Mouse (Mus musculus) liver, adult 2 months (tissue): ENCODE data around the gene Anxa4.

ENCODE experiments used
- CTCF ChIP-seq: fragments of 200-500 bp; IDR thresholded peaks from 2 replicates; pipeline ENCODE4 v1.5.1; 2011; ENCODE audit warnings: low read depth, low read length, control low read depth
- POLR2A ChIP-seq: fragments of 200-500 bp; IDR thresholded peaks from 2 replicates; pipeline ENCODE4 v1.6.1; 2011; ENCODE audit warnings: low read length, control low read depth; ENCODE audit not compliant: insufficient read depth; ENCODE audit errors: extremely low read depth

- TF ChIP-seq POLR2A = no peak
- no peak for TF ChIP-seq CTCF
Measured at GRCm38 (mm10) chr6:86815436-86815835, 22.1 kb upstream of the Anxa4 start.
